Mouse (Mus musculus): ENCODE data around the gene Them5.

- TF ChIP-seq CTCF (conservative IDR thresholded peaks at IDR 0.05; ENCODE audit: low read length): no peak
- no peak for TF ChIP-seq NANOG (IDR thresholded peaks at IDR 0.05; ENCODE audit: borderline replicate concordance, low read length)
- TF ChIP-seq POU5F1 (IDR thresholded peaks at IDR 0.05; ENCODE audit: borderline replicate concordance, low read length): no peak
These were observed 27.8 kb downstream of the Them5 start for GRCm38 (mm10) chr3:94369709-94370108.

Measured in E14TG2a.4 (cell line).